Mouse (Mus musculus) ES-Bruce4 (cell line): Measurements from ENCODE around the gene Zfp972.
"Not testable (repeated sequence)": the region's sequence is repeated elsewhere in the genome, so short reads cannot be mapped to it uniquely, and the experiment has no call there.

Experiments used
- CTCF ChIP-seq: IDR thresholded peaks from one replicate; pipeline ENCODE4 v1.8.1; 2011; ENCODE audit warnings: low read depth, low read length
- POLR2A ChIP-seq: IDR thresholded peaks from one replicate; pipeline ENCODE4 v1.8.1; 2011; ENCODE audit warnings: low read length; ENCODE audit not compliant: insufficient read depth

DNA sequence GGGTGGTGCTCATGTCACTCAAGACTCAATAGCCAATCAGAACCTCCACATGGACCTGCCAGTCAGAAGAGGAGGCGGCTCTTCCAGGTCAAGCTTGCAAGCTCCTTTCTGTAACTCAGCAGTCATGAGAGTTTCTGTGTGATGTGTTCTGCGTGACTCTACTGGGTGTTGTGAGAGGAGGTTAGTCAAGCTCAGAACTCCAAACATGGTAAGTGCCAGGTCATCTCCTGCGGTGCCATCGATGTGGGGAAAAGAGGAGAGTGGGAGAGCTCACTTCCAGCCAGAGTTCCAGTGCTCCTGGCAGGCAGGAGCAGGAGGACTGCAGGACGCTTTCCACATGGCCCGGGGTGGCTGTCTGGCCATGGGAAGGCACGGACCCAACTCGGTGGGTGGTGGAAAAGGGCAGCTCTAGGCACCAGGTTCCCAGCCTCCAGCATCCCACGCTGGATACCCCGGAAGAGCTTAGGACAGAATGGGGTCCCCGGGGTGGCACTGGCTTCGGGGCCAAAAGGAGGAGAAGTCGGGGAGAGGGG lies 28.3 kb downstream of the Zfp972 start, which contains the start of gene Gm14327:
- TF ChIP-seq CTCF, POLR2A: not testable (repeated sequence)
